25 mouse cellular contexts compared by ENCODE assay signal in genomic region chr13:39002424-39002823, GRCm38 (mm10).
"Had no signal": no experiment of that assay in that cellular context is flagged by ENCODE, and none has a peak within 500 bp of the region (broad histone marks: within the 10 kb centered on the region; RNA-seq: fewer than 3 reads in every experiment).

No protein-coding gene starts in this region.

- H3K9me3 ChIP-seq: limb, embryonic 10.5 days; limb, embryonic 12.5 days; limb, embryonic 13.5 days; limb, embryonic 15.5 days; liver, embryonic 12.5 days; liver, embryonic 13.5 days; liver, embryonic 15.5 days; lung, embryonic 15.5 days; midbrain, embryonic 10.5 days; midbrain, embryonic 12.5 days; midbrain, embryonic 13.5 days; midbrain, embryonic 15.5 days had no signal

- H3K4me3 ChIP-seq: limb, embryonic 10.5 days; limb, embryonic 12.5 days; limb, embryonic 13.5 days; limb, embryonic 15.5 days; liver, embryonic 12.5 days; liver, embryonic 13.5 days; liver, embryonic 15.5 days; lung, embryonic 15.5 days; megakaryocyte, embryonic 14.5 days; midbrain, embryonic 10.5 days; midbrain, embryonic 12.5 days; midbrain, embryonic 13.5 days; midbrain, embryonic 15.5 days; myocyte had no signal

- H3K9ac ChIP-seq: limb, embryonic 12.5 days; limb, embryonic 13.5 days; limb, embryonic 15.5 days; liver, embryonic 12.5 days; liver, embryonic 13.5 days; liver, embryonic 14.5 days; liver, embryonic 15.5 days; liver, postnatal 0 days; lung, embryonic 14.5 days; lung, embryonic 15.5 days; midbrain, embryonic 12.5 days; midbrain, embryonic 13.5 days; midbrain, embryonic 15.5 days had no signal

- DNase-seq: left cerebral cortex, postnatal 4 days; liver; liver, embryonic 13.5 days; liver, postnatal 0 days; lung, adult 2 months; lung, postnatal 10 days; lung, postnatal 14 days; lung, postnatal 4 days; midbrain, embryonic 14.5 days had no signal

- H3K27me3 ChIP-seq: limb, embryonic 12.5 days; limb, embryonic 13.5 days; limb, embryonic 15.5 days; liver, embryonic 12.5 days; liver, embryonic 13.5 days; liver, embryonic 15.5 days; lung, embryonic 15.5 days; megakaryocyte, embryonic 14.5 days; midbrain, embryonic 12.5 days; midbrain, embryonic 13.5 days; midbrain, embryonic 15.5 days had no signal

- H3K36me3 ChIP-seq: limb, embryonic 10.5 days; limb, embryonic 12.5 days; limb, embryonic 13.5 days; limb, embryonic 15.5 days; liver, embryonic 12.5 days; liver, embryonic 13.5 days; liver, embryonic 15.5 days; lung, embryonic 15.5 days; midbrain, embryonic 10.5 days; midbrain, embryonic 12.5 days; midbrain, embryonic 13.5 days; midbrain, embryonic 15.5 days had no signal

- H3K27ac ChIP-seq: limb, embryonic 10.5 days; limb, embryonic 12.5 days; limb, embryonic 13.5 days; limb, embryonic 15.5 days; liver, embryonic 12.5 days; liver, embryonic 13.5 days; liver, embryonic 14.5 days; liver, embryonic 15.5 days; lung, embryonic 15.5 days; macrophage; midbrain, embryonic 10.5 days; midbrain, embryonic 12.5 days; midbrain, embryonic 13.5 days; midbrain, embryonic 15.5 days had no signal

- H3K4me1 ChIP-seq: limb, embryonic 10.5 days; limb, embryonic 12.5 days; limb, embryonic 13.5 days; limb, embryonic 15.5 days; liver, embryonic 12.5 days; liver, embryonic 13.5 days; liver, embryonic 15.5 days; lung, embryonic 15.5 days; megakaryocyte, embryonic 14.5 days; midbrain, embryonic 10.5 days; midbrain, embryonic 12.5 days; midbrain, embryonic 13.5 days; midbrain, embryonic 15.5 days had no signal
